Mouse (Mus musculus) heart, embryonic 11.5 days (tissue): ENCODE results near the gene Mbl1. TPM values are rescaled to one million over a fixed set of nuclear protein-coding genes. Genes with fewer than 3 reads are reported as not detected.

Experiments used
- ATAC-seq: fragments of 200-750 bp; cut with Nextera tagmentation; replicated peaks from 2 replicates; pipeline ENCODE4 v1.8.0; 2017; ENCODE audit warnings: moderate library complexity; ENCODE audit not compliant: insufficient number of reproducible peaks, low FRiP score, low TSS enrichment
- H3K27ac ChIP-seq: fragments of 300-500 bp; sonication (generic); 2 replicates; pipeline ENCODE4 v1.5.1; 2014; ENCODE audit warnings: mild to moderate bottlenecking, low read depth, low read length
- H3K27me3 ChIP-seq: fragments of 300-500 bp; sonication (generic); 2 replicates; pipeline ENCODE4 v1.6.1; 2014; ENCODE audit warnings: mild to moderate bottlenecking, low read length, mixed read lengths; ENCODE audit not compliant: control insufficient read depth, insufficient read depth
- H3K36me3 ChIP-seq: fragments of 300-500 bp; sonication (generic); 2 replicates; pipeline ENCODE4 v1.6.1; 2014; ENCODE audit warnings: mild to moderate bottlenecking, low read length, moderate library complexity, mixed read lengths; ENCODE audit not compliant: control insufficient read depth, insufficient read depth
- H3K4me1 ChIP-seq: fragments of 300-500 bp; sonication (generic); 2 replicates; pipeline ENCODE4 v1.6.1; 2014; ENCODE audit warnings: low read length; ENCODE audit not compliant: control insufficient read depth, insufficient read depth
- H3K4me2 ChIP-seq: fragments of 300-500 bp; sonication (generic); 2 replicates; pipeline ENCODE4 v1.6.1; 2014; ENCODE audit warnings: mild to moderate bottlenecking, moderate library complexity
- H3K4me3 ChIP-seq: fragments of 300-500 bp; sonication (generic); 2 replicates; pipeline ENCODE4 v1.5.1; 2014; ENCODE audit warnings: low read depth, low read length
- H3K9ac ChIP-seq: fragments of 300-500 bp; sonication (generic); 2 replicates; pipeline ENCODE4 v1.6.1; 2014; ENCODE audit warnings: mild to moderate bottlenecking, low read depth, low read length, moderate library complexity
- H3K9me3 ChIP-seq: fragments of 300-500 bp; sonication (generic); replicated peaks from 2 replicates; pipeline ENCODE4 v1.6.1; 2016; ENCODE audit warnings: low read length; ENCODE audit not compliant: control insufficient read depth
- WGBS: fragments of 180-500 bp; shearing (Covaris S2); extraction: QIAGEN DNeasy Blood & Tissue Kit; methylation state at CpG from one replicate; pipeline ENCODE4 v1.1.7; 2014; ENCODE audit not compliant: insufficient replicate concordance; 5-methylcytosine and 5-hydroxymethylcytosine counted together
- polyA plus RNA-seq: library from polyadenylated mRNA; unstranded; fragments of >200 nt; fragmentation: Nextera tagmentation; extraction: Ambion mirVana; gene quantifications from 2 replicates; pipeline ENCODE4 v1.2.1, GENCODE M21; 2014

The Mbl1 gene
- polyA plus RNA-seq, 1 experiment from 2014 or later, result not detected

- no peaks in the 10 kb centered on the region for H3K9me3 ChIP-seq
- 61% methylated on average over 7 of the region's 7 CpGs for WGBS
- no peak within 1 kb of the TSS for H3K27ac ChIP-seq
- H3K36me3 ChIP-seq, result no peaks in the 10 kb centered on the region
- H3K4me2 ChIP-seq, result no peak within 1 kb of the TSS
- H3K27me3 ChIP-seq, result no peaks in the 10 kb centered on the region
- H3K4me3 ChIP-seq, result no peak within 1 kb of the TSS
- H3K4me1 ChIP-seq, result 0 out of 2 replicates have a peak, but pooled peaks cover 3% of the 10 kb centered on the region
- no peak for ATAC-seq
- no peak within 1 kb of the TSS for H3K9ac ChIP-seq
Observed at GRCm38 (mm10) chr14:41131540-41131939, 19.7 kb upstream of the Mbl1 start, which contains the start of gene Sftpa1. Gene Sftpa1, plus strand, starts transcription at chr14:41131782.

GRCm38 (mm10) chr14:41137006-41137405 lies 14.3 kb upstream of the Mbl1 start:
- Histone ChIP-seq H3K4me2 (no peak overlapping the region), H3K36me3 (no peaks in the 10 kb centered on the region), H3K27me3 (no peaks in the 10 kb centered on the region), H3K27ac (no peak overlapping the region), H3K9ac (no peak overlapping the region), H3K4me1 (no peaks in the 10 kb centered on the region), H3K4me3 (no peak overlapping the region), H3K9me3 (no peaks in the 10 kb centered on the region)
- no peak for ATAC-seq

DNA sequence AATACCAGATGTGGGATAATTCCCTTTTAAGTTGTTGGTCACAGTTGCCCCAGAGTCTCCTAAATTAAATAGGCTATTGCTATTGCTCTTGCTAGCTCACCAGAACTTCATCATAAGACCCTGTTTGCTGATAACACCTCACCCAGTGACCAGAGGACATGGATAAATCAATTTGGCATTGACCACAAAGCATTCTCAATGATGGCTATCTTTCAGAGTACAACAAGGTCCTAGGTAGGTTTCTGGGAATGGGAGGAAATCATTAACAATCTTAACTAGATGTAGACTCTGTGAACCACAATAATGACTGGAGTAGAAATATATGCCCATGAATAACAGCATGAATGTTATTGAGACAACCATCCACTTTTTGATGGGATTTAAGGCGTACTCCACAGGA lies 10.6 kb upstream of the Mbl1 start:
- ATAC-seq, result no peak
- Histone ChIP-seq H3K27ac (no peak overlapping the region), H3K9ac (no peak overlapping the region), H3K4me1 (no peaks in the 10 kb centered on the region), H3K4me3 (no peak overlapping the region), H3K9me3 (no peaks in the 10 kb centered on the region), H3K36me3 (no peaks in the 10 kb centered on the region), H3K27me3 (no peaks in the 10 kb centered on the region), H3K4me2 (no peak overlapping the region)
- WGBS, result 68% methylated on average over 1 of the region's 1 CpGs

DNA sequence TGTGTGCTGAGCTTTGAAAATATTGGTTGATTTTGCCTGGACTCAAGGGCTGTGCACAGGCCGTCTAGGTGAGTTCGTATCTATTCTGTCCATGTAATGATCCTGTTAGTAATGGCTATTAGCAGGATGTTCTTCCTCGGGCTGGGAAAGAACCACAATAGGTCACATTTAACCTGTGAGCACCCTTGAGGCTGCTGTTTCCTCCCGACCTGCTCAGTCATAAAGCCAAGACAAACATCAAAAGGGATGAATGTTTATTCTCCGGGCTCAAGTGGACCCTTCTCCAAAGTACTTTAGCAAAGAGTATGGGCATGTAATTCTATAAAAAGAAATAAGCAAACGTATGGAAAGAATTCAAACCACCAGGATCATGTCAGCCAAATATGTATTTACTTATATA lies 5.2 kb upstream of the Mbl1 start:
- WGBS, result 59% methylated on average over 6 of the region's 6 CpGs
- Histone ChIP-seq H3K9me3 (no peaks in the 10 kb centered on the region), H3K36me3 (no peaks in the 10 kb centered on the region), H3K27ac (no peak overlapping the region), H3K4me1 (no peaks in the 10 kb centered on the region), H3K9ac (no peak overlapping the region), H3K4me2 (no peak overlapping the region), H3K27me3 (no peaks in the 10 kb centered on the region), H3K4me3 (no peak overlapping the region)
- ATAC-seq, result no peak

DNA sequence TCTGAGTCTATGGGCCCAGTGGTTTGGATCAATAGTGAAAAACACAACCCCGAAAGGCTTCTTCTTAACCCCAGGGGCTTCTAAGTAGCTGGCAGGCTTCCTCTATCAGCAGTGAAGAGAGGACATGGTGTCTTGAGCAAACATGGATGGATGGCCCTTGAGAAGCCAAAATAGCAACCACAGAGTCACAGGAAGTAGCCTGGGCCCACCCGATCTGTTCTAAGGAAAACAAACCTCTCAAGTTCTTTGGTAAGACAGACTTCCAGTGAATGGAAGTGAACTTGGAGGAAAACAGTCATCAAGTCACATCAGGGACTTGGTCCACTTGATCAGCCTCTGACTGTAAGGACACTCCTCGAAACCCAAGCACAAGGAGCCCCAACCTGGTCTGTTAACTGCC lies 4.3 kb upstream of the Mbl1 start:
- H3K4me1 ChIP-seq, result no peaks in the 10 kb centered on the region
- H3K27me3 ChIP-seq, result no peaks in the 10 kb centered on the region
- H3K36me3 ChIP-seq, result no peaks in the 10 kb centered on the region
- H3K27ac ChIP-seq, result no peak overlapping the region
- H3K4me3 ChIP-seq, result no peak overlapping the region
- no peak overlapping the region for H3K4me2 ChIP-seq
- WGBS, result 74% methylated on average over 3 of the region's 3 CpGs
- no peak for ATAC-seq
- H3K9ac ChIP-seq, result no peak overlapping the region
- no peaks in the 10 kb centered on the region for H3K9me3 ChIP-seq

DNA sequence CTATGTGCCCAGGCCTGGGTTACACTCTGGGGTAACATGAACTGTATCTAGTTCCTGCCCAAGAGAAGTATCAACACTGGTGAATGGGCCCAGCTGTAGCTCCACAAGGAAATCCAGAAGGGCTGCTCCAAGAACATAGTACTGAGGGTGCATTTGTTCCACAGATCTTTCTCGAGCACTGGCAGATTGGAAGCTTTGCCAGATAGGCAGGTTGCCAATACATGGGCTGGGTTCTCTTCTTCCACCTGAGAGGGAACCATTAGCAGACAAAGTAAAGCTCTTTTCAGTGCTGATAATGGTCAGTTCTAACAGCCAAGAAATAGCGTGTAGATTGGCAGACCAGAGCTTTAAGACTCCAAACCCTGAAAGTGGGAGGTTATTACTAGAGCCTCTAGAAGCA lies 3.9 kb upstream of the Mbl1 start:
- Histone ChIP-seq H3K4me3 (no peak overlapping the region), H3K27me3 (no peaks in the 10 kb centered on the region), H3K36me3 (no peaks in the 10 kb centered on the region), H3K4me1 (no peaks in the 10 kb centered on the region), H3K9me3 (no peaks in the 10 kb centered on the region), H3K4me2 (no peak overlapping the region), H3K9ac (no peak overlapping the region), H3K27ac (no peak overlapping the region)
- WGBS, result 69% methylated on average over 2 of the region's 2 CpGs
- no peak for ATAC-seq

- ATAC-seq, result no peak
- Histone ChIP-seq H3K9ac (no peak overlapping the region), H3K9me3 (no peaks in the 10 kb centered on the region), H3K4me3 (no peak overlapping the region), H3K27me3 (no peaks in the 10 kb centered on the region), H3K4me1 (no peaks in the 10 kb centered on the region), H3K27ac (no peak overlapping the region), H3K4me2 (no peak overlapping the region), H3K36me3 (no peaks in the 10 kb centered on the region)
- WGBS, result 71% methylated on average over 4 of the region's 4 CpGs
Observed at GRCm38 (mm10) chr14:41160076-41160475, 8.8 kb downstream of the Mbl1 start.

GRCm38 (mm10) chr14:41160743-41161142 lies 9.5 kb downstream of the Mbl1 start:
- H3K27ac ChIP-seq, result no peak overlapping the region
- ATAC-seq, result no peak
- WGBS, result 24% methylated on average over 1 of the region's 1 CpGs
- H3K9me3 ChIP-seq, result no peaks in the 10 kb centered on the region
- H3K4me2 ChIP-seq, result no peak overlapping the region
- no peaks in the 10 kb centered on the region for H3K4me1 ChIP-seq
- no peaks in the 10 kb centered on the region for H3K27me3 ChIP-seq
- no peak overlapping the region for H3K9ac ChIP-seq
- H3K36me3 ChIP-seq, result no peaks in the 10 kb centered on the region
- H3K4me3 ChIP-seq, result no peak overlapping the region

DNA sequence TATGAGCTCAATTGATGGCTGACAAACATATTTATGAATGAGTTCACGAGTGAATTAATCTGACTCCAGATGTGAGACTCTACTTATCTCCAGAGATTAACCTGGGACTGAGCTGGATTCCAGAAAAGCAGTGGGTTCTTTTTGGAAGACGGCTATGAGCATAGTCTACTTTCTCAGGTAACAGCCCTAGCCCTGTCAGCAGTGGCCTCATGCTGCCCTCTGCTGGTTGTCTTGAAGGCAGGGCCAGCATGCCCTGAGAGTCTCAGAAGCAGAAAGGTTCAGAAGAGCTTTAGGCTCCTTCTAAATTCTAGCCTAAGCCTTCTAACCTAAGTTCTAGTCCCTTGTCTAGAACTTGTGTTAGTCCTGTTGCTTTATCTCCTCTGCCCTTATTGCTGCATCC lies 11.4 kb downstream of the Mbl1 start:
- Histone ChIP-seq H3K4me1 (no peaks in the 10 kb centered on the region), H3K36me3 (no peaks in the 10 kb centered on the region), H3K4me3 (no peak overlapping the region), H3K9ac (no peak overlapping the region), H3K9me3 (no peaks in the 10 kb centered on the region), H3K27me3 (no peaks in the 10 kb centered on the region), H3K27ac (no peak overlapping the region), H3K4me2 (no peak overlapping the region)
- WGBS, result 20% methylated on average over 2 of the region's 2 CpGs
- ATAC-seq, result no peak
